In genomic region chr3:90231507-90232333, GRCm38 (mm10) we compare ENCODE assay signal across 7 mouse cellular contexts. TPM values are rescaled to one million over a fixed set of nuclear protein-coding genes. Genes with fewer than 3 reads are reported as not detected.
DNase-seq lines count a peak whose midpoint lies in the region; ATAC-seq and TF ChIP-seq lines count a peak whose summit lies in the region.

Gene Jtb, plus strand, starts transcription at chr3:90231597.

- H3K4me2 ChIP-seq in embryonic facial prominence, embryonic 12.5 days (replicated peaks) = peak within 1 kb of the TSS; percentile 80
- peak within 1 kb of the TSS; percentile 88 for H3K4me2 ChIP-seq in limb, embryonic 12.5 days
- H3K4me2 ChIP-seq in midbrain, embryonic 15.5 days = peak within 1 kb of the TSS; percentile 86

- H3K4me1 ChIP-seq in embryonic facial prominence, embryonic 12.5 days = peaks cover 5% of the 10 kb centered on the region
- H3K4me1 ChIP-seq in kidney, adult 2 months (ENCODE audit: control insufficient read depth, insufficient read depth, low read length) = peaks cover 2% of the 10 kb centered on the region; the same call in 1 of the 2 replicates
- peaks cover 9% of the 10 kb centered on the region for H3K4me1 ChIP-seq in limb, embryonic 12.5 days (replicated peaks)
- H3K4me1 ChIP-seq in midbrain, embryonic 15.5 days = peaks cover 19% of the 10 kb centered on the region
- peaks cover 4% of the 10 kb centered on the region; the same call in 1 of the 2 replicates for H3K4me1 ChIP-seq in spleen, adult 2 months (ENCODE audit: control insufficient read depth, insufficient read depth, insufficient read length)

- peak; percentile 96 for DNase-seq in adrenal gland, postnatal 14 days
- DNase-seq in heart, adult 11 months = peak; percentile 100
- DNase-seq in kidney, adult 2 months = peak; percentile 98
- DNase-seq in spleen, adult 2 months (ENCODE audit: low read depth in 1 of 2, low spot score in 2 of 2) = peak; percentile 86 to 93

- peak; percentile 97 for ATAC-seq in embryonic facial prominence, embryonic 12.5 days (ENCODE audit: insufficient number of reproducible peaks, insufficient read depth, low FRiP score, low TSS enrichment)
- peak; percentile 91 for ATAC-seq in limb, embryonic 12.5 days (ENCODE audit: insufficient number of reproducible peaks, insufficient read depth, low FRiP score, low TSS enrichment, low read depth)
- peak; percentile 98 for ATAC-seq in midbrain, embryonic 15.5 days (replicated peaks)

- peak within 1 kb of the TSS; percentile 72 for H3K9ac ChIP-seq in embryonic facial prominence, embryonic 12.5 days
- H3K9ac ChIP-seq in limb, embryonic 12.5 days (replicated peaks) = peak within 1 kb of the TSS; percentile 78
- peak within 1 kb of the TSS; percentile 69 for H3K9ac ChIP-seq in midbrain, embryonic 15.5 days

- WGBS in embryonic facial prominence, embryonic 12.5 days = under 1% methylated on average over 61 of the region's 61 CpGs
- under 1% methylated on average over 61 of the region's 61 CpGs for WGBS in kidney, adult 2 months
- under 1% methylated on average over 61 of the region's 61 CpGs for WGBS in limb, embryonic 12.5 days
- under 1% methylated on average over 61 of the region's 61 CpGs for WGBS in midbrain, embryonic 15.5 days
- WGBS in spleen, adult 2 months = under 1% methylated on average over 61 of the region's 61 CpGs

- H3K9me3 ChIP-seq in embryonic facial prominence, embryonic 12.5 days = no peaks in the 10 kb centered on the region
- peaks cover 5% of the 10 kb centered on the region; the same call in 1 of the 2 replicates for H3K9me3 ChIP-seq in limb, embryonic 12.5 days
- H3K9me3 ChIP-seq in midbrain, embryonic 15.5 days = no peaks in the 10 kb centered on the region

- H3K27me3 ChIP-seq in embryonic facial prominence, embryonic 12.5 days = no peaks in the 10 kb centered on the region
- H3K27me3 ChIP-seq in kidney, adult 2 months (replicated peaks; ENCODE audit: control insufficient read depth, insufficient read depth, low read length) = no peaks in the 10 kb centered on the region
- H3K27me3 ChIP-seq in limb, embryonic 12.5 days = no peaks in the 10 kb centered on the region
- no peaks in the 10 kb centered on the region for H3K27me3 ChIP-seq in midbrain, embryonic 15.5 days (replicated peaks)
- H3K27me3 ChIP-seq in spleen, adult 2 months (ENCODE audit: control insufficient read depth, insufficient read depth, low read length) = no peaks in the 10 kb centered on the region

- H3K36me3 ChIP-seq in embryonic facial prominence, embryonic 12.5 days = peaks cover 16% of the 10 kb centered on the region
- peaks cover 2% of the 10 kb centered on the region; the same call in 1 of the 2 replicates for H3K36me3 ChIP-seq in kidney, adult 2 months (ENCODE audit: control insufficient read depth, insufficient read depth, low read length)
- peaks cover 28% of the 10 kb centered on the region for H3K36me3 ChIP-seq in limb, embryonic 12.5 days
- H3K36me3 ChIP-seq in midbrain, embryonic 15.5 days (replicated peaks) = peaks cover 16% of the 10 kb centered on the region; the same call in 1 of the 2 replicates
- H3K36me3 ChIP-seq in spleen, adult 2 months (ENCODE audit: control insufficient read depth, insufficient read depth, low read length) = peaks cover 19% of the 10 kb centered on the region

- peak within 1 kb of the TSS; percentile 87 for H3K27ac ChIP-seq in embryonic facial prominence, embryonic 12.5 days
- peak within 1 kb of the TSS; percentile 77 for H3K27ac ChIP-seq in kidney, adult 2 months (ENCODE audit: insufficient read depth, low read depth, low read length)
- H3K27ac ChIP-seq in limb, embryonic 12.5 days = peak within 1 kb of the TSS; percentile 90
- peak within 1 kb of the TSS; percentile 78 for H3K27ac ChIP-seq in midbrain, embryonic 15.5 days
- H3K27ac ChIP-seq in spleen, adult 2 months (ENCODE audit: insufficient read depth, low read length) = peak within 1 kb of the TSS; percentile 92

- TF ChIP-seq POLR2A in kidney, adult 2 months (IDR thresholded peaks at IDR 0.05; ENCODE audit: low read depth, low read length) = peak; percentile 14
- peak; percentile 84 for TF ChIP-seq POLR2A in spleen, adult 2 months (IDR thresholded peaks at IDR 0.05; ENCODE audit: low read depth, low read length)

- TF ChIP-seq CTCF in kidney, adult 2 months (conservative IDR thresholded peaks at IDR 0.05; ENCODE audit: insufficient read depth, insufficient read length, low read depth, low read length) = 0 out of 2 replicates have a peak, but pooled peaks have one; percentile 8
- TF ChIP-seq CTCF in spleen, adult 2 months (IDR thresholded peaks at IDR 0.05; ENCODE audit: extremely low read depth, insufficient read depth, insufficient read length, insufficient replicate concordance) = no peak

- H3K4me3 ChIP-seq in embryonic facial prominence, embryonic 12.5 days = peak within 1 kb of the TSS; percentile 71
- H3K4me3 ChIP-seq in kidney, adult 2 months (ENCODE audit: insufficient read depth, low read depth, low read length) = peak within 1 kb of the TSS; percentile 67
- peak within 1 kb of the TSS; percentile 64 for H3K4me3 ChIP-seq in limb, embryonic 12.5 days (replicated peaks)
- peak within 1 kb of the TSS; percentile 79 for H3K4me3 ChIP-seq in midbrain, embryonic 15.5 days
- H3K4me3 ChIP-seq in spleen, adult 2 months (ENCODE audit: extremely low read depth, insufficient read depth, insufficient read length) = peak within 1 kb of the TSS; percentile 88

RNA-seq across cellular contexts. Expression of gene Jtb, which starts in this region (rescaled TPM):
- 58.8 and 58.9 TPM in 2 replicates for total RNA-seq in adrenal gland, postnatal 14 days (2021)
- polyA plus RNA-seq in embryonic facial prominence, embryonic 12.5 days (2016; fragmentation: Nextera tagmentation; extraction: Ambion mirVana) = 90.5 and 97.3 TPM in 2 replicates
- polyA plus RNA-seq in kidney, adult 2 months (2012; rRNA removed) = 60.7 and 74.7 TPM in 2 replicates
- 86.2 and 88.6 TPM in 2 replicates for polyA plus RNA-seq in limb, embryonic 12.5 days (2016; fragmentation: Nextera tagmentation; extraction: Ambion mirVana)
- 90.6 and 94.3 TPM in 2 replicates for polyA plus RNA-seq in midbrain, embryonic 15.5 days (2015; fragmentation: Nextera tagmentation; extraction: Ambion mirVana)
- polyA plus RNA-seq in spleen, adult 2 months (2012; rRNA removed) = 60.3 and 66.4 TPM in 2 replicates

Comparison
In these comparisons a context has a peak if more than half of its experiments do, and no peak if none do; other contexts are left out.
1. Peak in every context shown above with its lines: DNase-seq, ATAC-seq, H3K4me3 ChIP-seq and H3K27ac ChIP-seq.